Mouse (Mus musculus) kidney, adult 2 months (tissue): ENCODE results near the gene Capg.

Experiments used
- CTCF ChIP-seq: fragments of 200-500 bp; conservative IDR thresholded peaks from 2 replicates; pipeline ENCODE4 v1.5.1; 2011; ENCODE audit warnings: low read depth, mild to moderate bottlenecking, control low read depth, low read length, moderate library complexity, mixed read lengths; ENCODE audit not compliant: insufficient read depth, insufficient read length
- POLR2A ChIP-seq: fragments of 200-500 bp; IDR thresholded peaks from one replicate; pipeline ENCODE4 v1.6.1; 2011; ENCODE audit warnings: low read depth, low read length, control low read depth

DNA sequence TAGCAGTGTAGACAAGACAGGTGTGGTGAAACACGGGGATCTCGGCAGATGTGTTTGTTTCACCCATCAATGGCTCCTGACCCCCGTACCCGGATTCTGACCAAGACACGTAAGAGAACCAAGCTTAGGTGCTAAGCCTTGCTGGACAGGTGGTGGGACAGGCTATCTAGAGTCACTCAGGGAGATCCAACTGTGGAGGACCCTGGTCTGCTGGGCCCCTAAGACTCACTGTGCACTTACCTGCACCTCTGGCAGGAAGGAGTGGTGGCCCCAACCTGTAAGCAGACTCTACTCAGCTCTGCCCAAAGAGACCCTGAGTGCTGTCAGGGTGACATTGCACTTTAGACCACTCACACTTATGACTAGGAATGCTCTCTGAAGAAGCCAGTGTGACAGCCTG lies 23.3 kb upstream of the Capg start:
- TF ChIP-seq CTCF (no peak), POLR2A (no peak)
